Mouse (Mus musculus): ENCODE results near the gene Birc2. TPM values are rescaled to one million over a fixed set of nuclear protein-coding genes. Genes with fewer than 3 reads are reported as not detected.
A peak's percentile ranks its signal among the peaks of the same experiment; 100 is the strongest.

Gene Birc2
- total and polyA plus RNA-seq, 3 experiments = 29.6 to 33.0 TPM; not detected in 1

GRCm38 (mm10) chr9:7795581-7795980, 41.3 kb downstream of the Birc2 start:
- peak; percentile 61 for DNase-seq (ENCODE audit: low read depth, low spot score)
- Histone ChIP-seq H3K79me2 (ENCODE audit: control insufficient read depth, insufficient read depth, low read length, poor library complexity) (no peaks in the 10 kb centered on the region), H3K36me3 (ENCODE audit: control insufficient read depth in 1 of 2, insufficient read depth in 2 of 2, low read length in 2 of 2) (peaks cover 16 to 17% of the 10 kb centered on the region in 2 experiments), H3K9me3 (replicated peaks; ENCODE audit: insufficient read depth, low read length) (no peaks in the 10 kb centered on the region), H3K27me3 (ENCODE audit: control insufficient read depth in 1 of 2, insufficient read depth in 2 of 2, low read length in 2 of 2) (no peaks in the 10 kb centered on the region), H3K27ac (ENCODE audit: control insufficient read depth, low read depth, low read length) (no peak overlapping the region), H3K4me1 (ENCODE audit: control insufficient read depth in 1 of 2, insufficient read depth in 2 of 2, low read length in 2 of 2) (peaks cover 10 to 12% of the 10 kb centered on the region in 2 experiments), H3K9ac (ENCODE audit: control insufficient read depth, low read depth, low read length, poor library complexity, severe bottlenecking) (no peak overlapping the region), H3K4me3 (ENCODE audit: control insufficient read depth in 1 of 2, insufficient read depth in 1 of 2, low read depth in 2 of 2, low read length in 2 of 2) (no peak overlapping the region)
- TF ChIP-seq JUND (IDR thresholded peaks at IDR 0.05; ENCODE audit: low read depth, low read length) = no peak
- TF ChIP-seq POLR2A (IDR thresholded peaks at IDR 0.05; ENCODE audit: control insufficient read depth in 1 of 2, insufficient read depth in 1 of 2, low read depth in 1 of 2, low read length in 2 of 2, poor library complexity in 1 of 2) = 0 out of 4 replicates have a peak, but pooled peaks of 1 of the 2 experiments have one; percentile 1

- Histone ChIP-seq H3K4me1 (ENCODE audit: control insufficient read depth in 1 of 2, insufficient read depth in 2 of 2, low read length in 2 of 2) (peaks cover 21 to 22% of the 10 kb centered on the region in 2 experiments), H3K9me3 (replicated peaks; ENCODE audit: insufficient read depth, low read length) (no peaks in the 10 kb centered on the region), H3K27ac (ENCODE audit: control insufficient read depth, low read depth, low read length) (no peak overlapping the region), H3K36me3 (ENCODE audit: control insufficient read depth in 1 of 2, insufficient read depth in 2 of 2, low read length in 2 of 2) (peaks cover 20 to 34% of the 10 kb centered on the region in 2 experiments), H3K9ac (ENCODE audit: control insufficient read depth, low read depth, low read length, poor library complexity, severe bottlenecking) (no peak overlapping the region), H3K4me3 (ENCODE audit: control insufficient read depth in 1 of 2, insufficient read depth in 1 of 2, low read depth in 2 of 2, low read length in 2 of 2) (no peak overlapping the region), H3K27me3 (ENCODE audit: control insufficient read depth in 1 of 2, insufficient read depth in 2 of 2, low read length in 2 of 2) (no peaks in the 10 kb centered on the region), H3K79me2 (ENCODE audit: control insufficient read depth, insufficient read depth, low read length, poor library complexity) (no peaks in the 10 kb centered on the region)
- DNase-seq (ENCODE audit: low read depth, low spot score) = no peak
- TF ChIP-seq RCOR1 (IDR thresholded peaks at IDR 0.05; ENCODE audit: low read depth, low read length) = no peak
- no peak for TF ChIP-seq GABPA (IDR thresholded peaks at IDR 0.05; ENCODE audit: low read depth, low read length)
- no peak for TF ChIP-seq USF1 (IDR thresholded peaks at IDR 0.05; ENCODE audit: low read depth, low read length)
- no peak for TF ChIP-seq GATA1 (IDR thresholded peaks at IDR 0.05; ENCODE audit: low read depth, low read length)
- no peak for TF ChIP-seq POLR2AphosphoS2 (IDR thresholded peaks at IDR 0.05; ENCODE audit: low read length)
- no peak for TF ChIP-seq NELFE (IDR thresholded peaks at IDR 0.05; ENCODE audit: low read depth, low read length)
- no peak for TF ChIP-seq JUND (IDR thresholded peaks at IDR 0.05; ENCODE audit: low read depth, low read length)
- TF ChIP-seq ZC3H11A (IDR thresholded peaks at IDR 0.05; ENCODE audit: low read depth, low read length) = no peak
- no peak for TF ChIP-seq MAZ (IDR thresholded peaks at IDR 0.05; ENCODE audit: low read depth, low read length)
- TF ChIP-seq POLR2A (IDR thresholded peaks at IDR 0.05; ENCODE audit: control insufficient read depth in 1 of 2, insufficient read depth in 1 of 2, low read depth in 1 of 2, low read length in 2 of 2, poor library complexity in 1 of 2) = no peak
- no peak for TF ChIP-seq NRF1 (IDR thresholded peaks at IDR 0.05; ENCODE audit: insufficient read depth, low read depth, low read length, poor library complexity, severe bottlenecking)
- TF ChIP-seq MXI1 (IDR thresholded peaks at IDR 0.05; ENCODE audit: low read depth, low read length) = no peak
- no peak for TF ChIP-seq MEF2A (IDR thresholded peaks at IDR 0.05; ENCODE audit: extremely low read depth, insufficient replicate concordance, low read depth, low read length, poor library complexity, severe bottlenecking)
Observed at GRCm38 (mm10) chr9:7793561-7793960, 43.3 kb downstream of the Birc2 start.

- Histone ChIP-seq H3K9me3 (replicated peaks; ENCODE audit: insufficient read depth, low read length) (no peaks in the 10 kb centered on the region), H3K27ac (ENCODE audit: control insufficient read depth, low read depth, low read length) (peak overlapping the region; percentile 68), H3K36me3 (ENCODE audit: control insufficient read depth in 1 of 2, insufficient read depth in 2 of 2, low read length in 2 of 2) (peaks cover 20 to 35% of the 10 kb centered on the region in 2 experiments), H3K9ac (ENCODE audit: control insufficient read depth, low read depth, low read length, poor library complexity, severe bottlenecking) (peak overlapping the region; percentile 21), H3K79me2 (ENCODE audit: control insufficient read depth, insufficient read depth, low read length, poor library complexity) (no peaks in the 10 kb centered on the region), H3K4me1 (ENCODE audit: control insufficient read depth in 1 of 2, insufficient read depth in 2 of 2, low read length in 2 of 2) (peaks cover 22 to 24% of the 10 kb centered on the region in 2 experiments), H3K27me3 (ENCODE audit: control insufficient read depth in 1 of 2, insufficient read depth in 2 of 2, low read length in 2 of 2) (no peaks in the 10 kb centered on the region), H3K4me3 (ENCODE audit: control insufficient read depth in 1 of 2, insufficient read depth in 1 of 2, low read depth in 2 of 2, low read length in 2 of 2) (peak overlapping the region in 1 of 2 experiments; percentile 2; a peak in 1 of 4 replicates)
- peak; percentile 95 for DNase-seq (ENCODE audit: low read depth, low spot score)
- TF ChIP-seq EP300 (IDR thresholded peaks at IDR 0.05; ENCODE audit: low read depth in 1 of 2, low read length in 2 of 2) (peak; percentile 97), MYC (IDR thresholded peaks at IDR 0.05; ENCODE audit: low read depth, low read length) (peak; percentile 86), SMC3 (IDR thresholded peaks at IDR 0.05; ENCODE audit: low read depth, low read length) (no peak), KAT2A (conservative IDR thresholded peaks at IDR 0.05; ENCODE audit: low read depth, low read length) (no peak; the same call in 1 of the 2 replicates), ELF1 (IDR thresholded peaks at IDR 0.05; ENCODE audit: low read depth, low read length) (peak; percentile 49; the same call in 1 of the 2 replicates), MEF2A (IDR thresholded peaks at IDR 0.05; ENCODE audit: extremely low read depth, insufficient replicate concordance, low read depth, low read length, poor library complexity, severe bottlenecking) (no peak), ZMIZ1 (IDR thresholded peaks at IDR 0.05; ENCODE audit: low read depth, low read length) (no peak; the same call in 1 of the 2 replicates), SIN3A (IDR thresholded peaks at IDR 0.05; ENCODE audit: low read length) (peak; percentile 86), CTCF (IDR thresholded peaks at IDR 0.05 in 2 of 3, conservative IDR thresholded peaks at IDR 0.05 in 1 of 3; ENCODE audit: control insufficient read depth in 1 of 3, insufficient read depth in 1 of 3, low read depth in 2 of 3, low read length in 3 of 3, poor library complexity in 1 of 3, severe bottlenecking in 1 of 3) (no peak), ETS1 (IDR thresholded peaks at IDR 0.05; ENCODE audit: low read depth, low read length) (peak; percentile 96), GATA1 (IDR thresholded peaks at IDR 0.05; ENCODE audit: low read depth, low read length) (peak; percentile 99), POLR2AphosphoS2 (IDR thresholded peaks at IDR 0.05; ENCODE audit: low read length) (peak; percentile 76; the same call in 1 of the 2 replicates), UBTF (IDR thresholded peaks at IDR 0.05; ENCODE audit: borderline replicate concordance, insufficient read depth, low read depth, low read length) (0 out of 2 replicates have a peak, but pooled peaks have one; percentile 25), GABPA (IDR thresholded peaks at IDR 0.05; ENCODE audit: low read depth, low read length) (no peak), MYB (IDR thresholded peaks at IDR 0.05; ENCODE audit: low read depth, low read length) (peak; percentile 87)
Observed at GRCm38 (mm10) chr9:7790580-7791084, 46.2 kb downstream of the Birc2 start.
